Mouse (Mus musculus): Measurements from ENCODE around the gene Neurog2. TPM values are rescaled to one million over a fixed set of nuclear protein-coding genes. Genes with fewer than 3 reads are reported as not detected.

The Neurog2 gene
- polyA plus RNA-seq (2015; fragmentation: Nextera tagmentation; extraction: Ambion mirVana) = 0.11 TPM in 1 of 2 replicates, not detected in the other

GRCm38 (mm10) chr3:127633080-127634032 lies at the start of gene Neurog2:
Gene Neurog2 (plus strand): TSS chr3:127633135.

Other genes with a start within 250 kb of the Neurog2 start
- 33.1 and 55.4 TPM in 2 replicates for gene Ank2, start 133.8 kb upstream of the Neurog2 start, polyA plus RNA-seq (2015; fragmentation: Nextera tagmentation; extraction: Ambion mirVana)
- gene Larp7, start 79.8 kb upstream of the Neurog2 start, polyA plus RNA-seq (2015; fragmentation: Nextera tagmentation; extraction: Ambion mirVana) = 31.0 and 33.6 TPM in 2 replicates
- gene Zgrf1, start 79.6 kb upstream of the Neurog2 start, polyA plus RNA-seq (2015; fragmentation: Nextera tagmentation; extraction: Ambion mirVana) = 2.3 and 3.0 TPM in 2 replicates
- 0.85 and 1.6 TPM in 2 replicates for gene Alpk1, start 147.4 kb downstream of the Neurog2 start, polyA plus RNA-seq (2015; fragmentation: Nextera tagmentation; extraction: Ambion mirVana)
- 8.3 and 10.4 TPM in 2 replicates for gene Tifa, start 156.7 kb downstream of the Neurog2 start, polyA plus RNA-seq (2015; fragmentation: Nextera tagmentation; extraction: Ambion mirVana)
- 26.1 and 27.7 TPM in 2 replicates for gene Ap1ar, start 204.4 kb downstream of the Neurog2 start, polyA plus RNA-seq (2015; fragmentation: Nextera tagmentation; extraction: Ambion mirVana)

Measured in adrenal gland, postnatal 0 days (tissue).